Mouse (Mus musculus): ENCODE measurements around the gene Clgn. TPM values are rescaled to one million over a fixed set of nuclear protein-coding genes. Genes with fewer than 3 reads are reported as not detected.

Clgn gene
- polyA plus RNA-seq, 1 experiment from 2014 or later = 0.03 TPM

- no peak for DNase-seq (ENCODE audit: low spot score)
- H3K36me3 ChIP-seq (ENCODE audit: insufficient read depth, low read length) = no peaks in the 10 kb centered on the region
- no peaks in the 10 kb centered on the region for H3K27me3 ChIP-seq (ENCODE audit: insufficient read depth, low read length)
- ATAC-seq (replicated peaks; ENCODE audit: low FRiP score, low read depth) = no peak
- no peak overlapping the region for H3K4me2 ChIP-seq (ENCODE audit: low read length)
- H3K27ac ChIP-seq = no peak overlapping the region
- 81% methylated on average over 6 of the region's 6 CpGs for WGBS
- H3K9me3 ChIP-seq (replicated peaks; ENCODE audit: low read length) = no peaks in the 10 kb centered on the region
- no peaks in the 10 kb centered on the region for H3K4me1 ChIP-seq (replicated peaks; ENCODE audit: insufficient read depth, low read length)
- no peak overlapping the region for H3K4me3 ChIP-seq (replicated peaks; ENCODE audit: low read depth, low read length)
- H3K9ac ChIP-seq (ENCODE audit: low read depth, low read length) = no peak overlapping the region
- no peak for TF ChIP-seq CTCF (IDR thresholded peaks at IDR 0.05; ENCODE audit: low read depth)
These were observed 7.0 kb downstream of the Clgn start for GRCm38 (mm10) chr8:83396680-83397079.

- ATAC-seq (replicated peaks; ENCODE audit: low FRiP score, low read depth) = no peak
- 75% methylated on average over 4 of the region's 4 CpGs for WGBS
These were observed 8.1 kb downstream of the Clgn start for GRCm38 (mm10) chr8:83397726-83398125.

GRCm38 (mm10) chr8:83405548-83405947, 15.9 kb downstream of the Clgn start:
- 82% methylated on average over 10 of the region's 10 CpGs for WGBS
- Histone ChIP-seq H3K4me2 (ENCODE audit: low read length) (no peak overlapping the region), H3K27me3 (ENCODE audit: insufficient read depth, low read length) (no peaks in the 10 kb centered on the region), H3K36me3 (ENCODE audit: insufficient read depth, low read length) (no peaks in the 10 kb centered on the region), H3K4me3 (replicated peaks; ENCODE audit: low read depth, low read length) (no peak overlapping the region), H3K9me3 (replicated peaks; ENCODE audit: low read length) (no peaks in the 10 kb centered on the region), H3K9ac (ENCODE audit: low read depth, low read length) (no peak overlapping the region), H3K4me1 (replicated peaks; ENCODE audit: insufficient read depth, low read length) (no peaks in the 10 kb centered on the region), H3K27ac (no peak overlapping the region)
- ATAC-seq (replicated peaks; ENCODE audit: low FRiP score, low read depth) = no peak
- DNase-seq (ENCODE audit: low spot score) = no peak
- no peak for TF ChIP-seq CTCF (IDR thresholded peaks at IDR 0.05; ENCODE audit: low read depth)

More at GRCm38 (mm10) chr8:83397726-83398125, 8.1 kb downstream of the Clgn start:
- H3K4me1 ChIP-seq (replicated peaks; ENCODE audit: insufficient read depth, low read length) = no peaks in the 10 kb centered on the region
- H3K27ac ChIP-seq = no peak overlapping the region
- no peak overlapping the region for H3K4me3 ChIP-seq (replicated peaks; ENCODE audit: low read depth, low read length)
- no peaks in the 10 kb centered on the region for H3K27me3 ChIP-seq (ENCODE audit: insufficient read depth, low read length)
- no peaks in the 10 kb centered on the region for H3K36me3 ChIP-seq (ENCODE audit: insufficient read depth, low read length)
- no peak overlapping the region for H3K4me2 ChIP-seq (ENCODE audit: low read length)
- H3K9me3 ChIP-seq (replicated peaks; ENCODE audit: low read length) = no peaks in the 10 kb centered on the region
- H3K9ac ChIP-seq (ENCODE audit: low read depth, low read length) = no peak overlapping the region
- DNase-seq (ENCODE audit: low spot score) = no peak
- no peak for TF ChIP-seq CTCF (IDR thresholded peaks at IDR 0.05; ENCODE audit: low read depth)

GRCm38 (mm10) chr8:83406836-83407235, 17.2 kb downstream of the Clgn start:
- peak; percentile 40; the same call in 1 of the 2 replicates for TF ChIP-seq CTCF (IDR thresholded peaks at IDR 0.05; ENCODE audit: low read depth)
- H3K9me3 ChIP-seq (replicated peaks; ENCODE audit: low read length) = no peaks in the 10 kb centered on the region
- no peaks in the 10 kb centered on the region for H3K27me3 ChIP-seq (ENCODE audit: insufficient read depth, low read length)
- no peak overlapping the region for H3K4me2 ChIP-seq (ENCODE audit: low read length)
- no peaks in the 10 kb centered on the region for H3K4me1 ChIP-seq (replicated peaks; ENCODE audit: insufficient read depth, low read length)
- no peak for ATAC-seq (replicated peaks; ENCODE audit: low FRiP score, low read depth)
- no peak overlapping the region for H3K9ac ChIP-seq (ENCODE audit: low read depth, low read length)
- no peaks in the 10 kb centered on the region for H3K36me3 ChIP-seq (ENCODE audit: insufficient read depth, low read length)
- DNase-seq (ENCODE audit: low spot score) = no peak
- no peak overlapping the region for H3K4me3 ChIP-seq (replicated peaks; ENCODE audit: low read depth, low read length)
- H3K27ac ChIP-seq = no peak overlapping the region
- 34% methylated on average over 6 of the region's 6 CpGs for WGBS

GRCm38 (mm10) chr8:83408496-83408895, 18.8 kb downstream of the Clgn start:
- Histone ChIP-seq H3K27me3 (ENCODE audit: insufficient read depth, low read length) (no peaks in the 10 kb centered on the region), H3K4me1 (replicated peaks; ENCODE audit: insufficient read depth, low read length) (no peaks in the 10 kb centered on the region), H3K36me3 (ENCODE audit: insufficient read depth, low read length) (no peaks in the 10 kb centered on the region), H3K4me3 (replicated peaks; ENCODE audit: low read depth, low read length) (no peak overlapping the region), H3K27ac (no peak overlapping the region), H3K9me3 (replicated peaks; ENCODE audit: low read length) (no peaks in the 10 kb centered on the region), H3K9ac (ENCODE audit: low read depth, low read length) (no peak overlapping the region), H3K4me2 (ENCODE audit: low read length) (no peak overlapping the region)
- no peak for DNase-seq (ENCODE audit: low spot score)
- WGBS = 85% methylated on average over 7 of the region's 7 CpGs
- ATAC-seq (replicated peaks; ENCODE audit: low FRiP score, low read depth) = no peak
- no peak for TF ChIP-seq CTCF (IDR thresholded peaks at IDR 0.05; ENCODE audit: low read depth)

- ATAC-seq (replicated peaks; ENCODE audit: low FRiP score, low read depth) = no peak
- Histone ChIP-seq H3K4me1 (replicated peaks; ENCODE audit: insufficient read depth, low read length) (no peaks in the 10 kb centered on the region), H3K36me3 (ENCODE audit: insufficient read depth, low read length) (no peaks in the 10 kb centered on the region), H3K4me2 (ENCODE audit: low read length) (no peak overlapping the region), H3K27ac (no peak overlapping the region), H3K9ac (ENCODE audit: low read depth, low read length) (no peak overlapping the region), H3K27me3 (ENCODE audit: insufficient read depth, low read length) (no peaks in the 10 kb centered on the region), H3K4me3 (replicated peaks; ENCODE audit: low read depth, low read length) (no peak overlapping the region), H3K9me3 (replicated peaks; ENCODE audit: low read length) (no peaks in the 10 kb centered on the region)
- no peak for TF ChIP-seq CTCF (IDR thresholded peaks at IDR 0.05; ENCODE audit: low read depth)
- no peak for DNase-seq (ENCODE audit: low spot score)
- 93% methylated on average over 15 of the region's 15 CpGs for whole genome bisulfite sequencing
These were observed 27.2 kb downstream of the Clgn start for GRCm38 (mm10) chr8:83416878-83417277.

GRCm38 (mm10) chr8:83417970-83418369, 28.3 kb downstream of the Clgn start:
- 85% methylated on average over 6 of the region's 6 CpGs for WGBS
- no peaks in the 10 kb centered on the region for H3K4me1 ChIP-seq (replicated peaks; ENCODE audit: insufficient read depth, low read length)
- H3K9ac ChIP-seq (ENCODE audit: low read depth, low read length) = no peak overlapping the region
- H3K4me3 ChIP-seq (replicated peaks; ENCODE audit: low read depth, low read length) = no peak overlapping the region
- no peak for TF ChIP-seq CTCF (IDR thresholded peaks at IDR 0.05; ENCODE audit: low read depth)
- no peaks in the 10 kb centered on the region for H3K36me3 ChIP-seq (ENCODE audit: insufficient read depth, low read length)
- no peak overlapping the region for H3K4me2 ChIP-seq (ENCODE audit: low read length)
- H3K27ac ChIP-seq = no peak overlapping the region
- no peaks in the 10 kb centered on the region for H3K9me3 ChIP-seq (replicated peaks; ENCODE audit: low read length)
- ATAC-seq (replicated peaks; ENCODE audit: low FRiP score, low read depth) (no peak), DNase-seq (ENCODE audit: low spot score) (no peak)
- H3K27me3 ChIP-seq (ENCODE audit: insufficient read depth, low read length) = no peaks in the 10 kb centered on the region
